Mouse (Mus musculus) intestine, embryonic 15.5 days (tissue): ENCODE measurements around the gene Fchsd2. TPM values are rescaled to one million over a fixed set of nuclear protein-coding genes. Genes with fewer than 3 reads are reported as not detected.

Source experiments
- ATAC-seq: fragments of 200-750 bp; cut with Nextera tagmentation; 2 replicates; pipeline ENCODE4 v1.8.0; 2017; ENCODE audit warnings: moderate TSS enrichment, moderate library complexity
- H3K27ac ChIP-seq: fragments of 300-500 bp; sonication (generic); 2 replicates; pipeline ENCODE4 v1.5.1; 2015; ENCODE audit warnings: mild to moderate bottlenecking, inconsistent platforms
- H3K27me3 ChIP-seq: fragments of 300-500 bp; sonication (generic); replicated peaks from 2 replicates; pipeline ENCODE4 v1.6.1; 2015; ENCODE audit warnings: inconsistent platforms
- H3K36me3 ChIP-seq: fragments of 300-500 bp; sonication (generic); 2 replicates; pipeline ENCODE4 v1.6.1; 2015; ENCODE audit warnings: inconsistent platforms
- H3K4me1 ChIP-seq: fragments of 300-500 bp; sonication (generic); replicated peaks from 2 replicates; pipeline ENCODE4 v1.6.1; 2015; ENCODE audit warnings: inconsistent platforms
- H3K4me2 ChIP-seq: fragments of 300-500 bp; sonication (generic); replicated peaks from 2 replicates; pipeline ENCODE4 v1.6.1; 2015; ENCODE audit warnings: mild to moderate bottlenecking, inconsistent platforms
- H3K4me3 ChIP-seq: fragments of 300-500 bp; sonication (generic); replicated peaks from 2 replicates; pipeline ENCODE4 v1.5.1; 2015; ENCODE audit warnings: inconsistent platforms
- H3K9ac ChIP-seq: fragments of 300-500 bp; sonication (generic); 2 replicates; pipeline ENCODE4 v1.6.1; 2015; ENCODE audit warnings: inconsistent platforms
- H3K9me3 ChIP-seq: fragments of 300-500 bp; sonication (generic); 2 replicates; pipeline ENCODE4 v1.6.1; 2016; ENCODE audit warnings: inconsistent platforms
- WGBS: fragments of 180-500 bp; shearing (Covaris S2); methylation state at CpG from one replicate; pipeline ENCODE4 v1.1.7; 2015; 5-methylcytosine and 5-hydroxymethylcytosine counted together
- polyA plus RNA-seq: library from polyadenylated mRNA; unstranded; fragments of >200 nt; fragmentation: Nextera tagmentation; extraction: Ambion mirVana; gene quantifications from 2 replicates; pipeline ENCODE4 v1.2.1, GENCODE M21; 2015

Fchsd2 gene
- polyA plus RNA-seq, 1 experiment from 2014 or later = 20.3 TPM

DNA sequence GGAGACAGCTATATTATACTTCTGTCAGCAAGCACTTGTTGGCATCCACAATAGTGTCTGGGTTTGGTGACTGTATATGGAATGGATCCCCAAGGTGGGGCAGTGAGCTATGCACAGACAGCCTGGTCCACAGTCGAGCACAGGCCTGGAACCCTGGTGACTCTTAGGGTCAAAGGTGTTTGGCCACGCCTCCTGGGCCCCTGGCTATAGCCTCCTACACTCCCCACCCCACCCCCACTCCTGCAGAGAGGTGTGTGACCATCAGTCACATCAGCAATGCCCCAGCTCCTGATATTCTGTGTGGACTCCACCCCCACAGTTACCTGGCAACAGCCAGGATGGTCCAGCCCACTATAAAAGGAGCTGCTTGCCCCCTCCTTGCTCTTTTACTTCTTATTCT, 73.9 kb downstream of the Fchsd2 start:
- H3K4me1 ChIP-seq = 0 out of 2 replicates have a peak, but pooled peaks cover 9% of the 10 kb centered on the region
- no peaks in the 10 kb centered on the region for H3K9me3 ChIP-seq
- H3K4me3 ChIP-seq = no peak overlapping the region
- 43% methylated on average over 2 of the region's 2 CpGs for WGBS
- peak; percentile 63; the same call in 1 of the 2 replicates for ATAC-seq
- H3K27ac ChIP-seq = no peak overlapping the region
- no peak overlapping the region for H3K9ac ChIP-seq
- H3K36me3 ChIP-seq = no peaks in the 10 kb centered on the region
- no peak overlapping the region for H3K4me2 ChIP-seq
- H3K27me3 ChIP-seq = no peaks in the 10 kb centered on the region

DNA sequence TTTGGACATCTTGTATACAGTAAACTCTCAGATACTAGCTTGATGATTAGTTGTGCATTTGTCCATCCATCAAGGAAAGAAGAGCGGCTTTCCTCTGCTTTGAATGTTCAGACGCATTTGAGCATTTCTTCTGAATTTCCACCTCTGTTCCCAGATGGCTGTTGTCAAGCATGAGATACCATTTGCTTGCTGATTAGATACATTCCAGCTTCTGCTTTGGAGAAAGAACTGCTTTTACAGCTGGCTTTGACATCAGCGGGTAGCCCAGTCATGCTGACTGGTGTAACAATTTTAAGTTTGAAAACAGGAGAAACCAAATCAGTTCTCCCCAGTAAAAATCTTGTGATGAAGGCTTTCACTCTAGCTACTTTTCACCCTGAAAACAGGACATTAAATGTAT, 77.8 kb downstream of the Fchsd2 start:
- 30% methylated on average over 3 of the region's 3 CpGs for WGBS
- Histone ChIP-seq H3K9me3 (no peaks in the 10 kb centered on the region), H3K27ac (no peak overlapping the region), H3K36me3 (no peaks in the 10 kb centered on the region), H3K4me1 (0 out of 2 replicates have a peak, but pooled peaks cover 9% of the 10 kb centered on the region), H3K27me3 (no peaks in the 10 kb centered on the region), H3K4me3 (no peak overlapping the region), H3K9ac (no peak overlapping the region), H3K4me2 (no peak overlapping the region)
- no peak for ATAC-seq

DNA sequence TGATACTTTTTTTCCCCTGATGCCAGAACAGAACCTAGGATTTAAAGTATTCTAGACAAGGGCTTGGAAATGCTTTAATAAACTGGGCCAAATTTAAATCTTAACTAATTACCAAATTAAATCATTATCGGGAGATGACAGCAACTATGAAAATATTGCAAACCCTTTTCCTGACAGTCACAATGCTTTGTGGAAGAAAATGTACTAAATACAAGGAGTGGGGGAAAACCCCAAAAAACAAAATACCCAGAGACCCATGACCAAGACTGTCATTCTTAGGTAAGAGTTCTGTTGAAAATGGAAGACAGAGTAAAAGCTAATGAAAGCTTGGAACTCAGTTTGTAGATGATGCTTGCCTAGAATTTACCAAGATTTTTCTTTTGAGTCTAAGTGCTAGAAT, 78.3 kb downstream of the Fchsd2 start:
- Histone ChIP-seq H3K36me3 (no peaks in the 10 kb centered on the region), H3K4me2 (no peak overlapping the region), H3K4me3 (no peak overlapping the region), H3K4me1 (0 out of 2 replicates have a peak, but pooled peaks cover 9% of the 10 kb centered on the region), H3K9me3 (no peaks in the 10 kb centered on the region), H3K27ac (no peak overlapping the region), H3K9ac (no peak overlapping the region), H3K27me3 (no peaks in the 10 kb centered on the region)
- WGBS = 91% methylated on average over 1 of the region's 1 CpGs
- ATAC-seq = no peak

DNA sequence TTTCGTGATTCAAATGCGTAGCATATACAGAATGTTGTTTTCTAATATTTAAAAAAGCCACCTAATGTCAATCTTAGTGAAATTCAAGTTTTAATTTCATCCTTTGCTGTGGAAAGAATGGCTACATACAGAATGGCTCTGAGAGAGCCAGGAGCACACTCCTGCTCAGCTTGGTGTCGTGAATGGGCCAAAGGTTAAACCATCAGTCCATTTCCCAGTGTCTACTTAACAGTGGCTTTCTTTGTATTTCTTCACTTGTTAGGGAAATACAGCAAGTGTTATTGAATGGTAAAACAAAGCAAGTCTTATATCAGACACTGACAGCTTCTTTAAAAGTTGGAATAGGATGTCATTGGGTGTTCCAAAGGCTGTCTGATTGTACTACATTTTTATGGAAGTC, 80.7 kb downstream of the Fchsd2 start:
- H3K27me3 ChIP-seq = no peaks in the 10 kb centered on the region
- no peak overlapping the region for H3K9ac ChIP-seq
- no peaks in the 10 kb centered on the region; the same call in 1 of the 2 replicates for H3K4me1 ChIP-seq
- no peak overlapping the region for H3K4me3 ChIP-seq
- no peak overlapping the region for H3K4me2 ChIP-seq
- H3K9me3 ChIP-seq = no peaks in the 10 kb centered on the region
- ATAC-seq = no peak
- no peaks in the 10 kb centered on the region for H3K36me3 ChIP-seq
- no peak overlapping the region for H3K27ac ChIP-seq
- 81% methylated on average over 3 of the region's 3 CpGs for WGBS

DNA sequence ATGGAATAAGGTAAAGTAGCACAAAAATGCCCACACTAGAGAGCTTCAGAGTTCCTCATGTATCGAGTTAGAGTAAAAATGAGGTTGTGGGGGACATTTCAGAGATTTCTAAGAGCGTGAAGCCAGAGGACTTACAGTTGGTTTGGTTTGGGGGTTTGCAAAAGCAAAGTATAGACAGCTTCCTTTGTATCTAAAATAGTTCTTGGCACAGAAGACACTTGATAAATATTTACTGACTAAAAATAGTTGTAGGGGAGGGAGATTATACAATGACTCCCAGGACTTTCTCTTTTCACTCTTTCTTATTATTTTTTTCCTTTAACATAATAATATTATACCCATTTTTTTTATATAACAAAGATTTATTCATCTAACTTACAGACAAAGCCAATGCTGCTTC, 86.1 kb downstream of the Fchsd2 start:
- H3K4me3 ChIP-seq = no peak overlapping the region
- no peaks in the 10 kb centered on the region for H3K36me3 ChIP-seq
- WGBS = 62% methylated on average over 2 of the region's 2 CpGs
- H3K27me3 ChIP-seq = no peaks in the 10 kb centered on the region
- ATAC-seq = no peak
- H3K9me3 ChIP-seq = no peaks in the 10 kb centered on the region
- no peak overlapping the region for H3K4me2 ChIP-seq
- no peak overlapping the region for H3K9ac ChIP-seq
- H3K4me1 ChIP-seq = no peaks in the 10 kb centered on the region; the same call in 1 of the 2 replicates
- H3K27ac ChIP-seq = no peak overlapping the region

DNA sequence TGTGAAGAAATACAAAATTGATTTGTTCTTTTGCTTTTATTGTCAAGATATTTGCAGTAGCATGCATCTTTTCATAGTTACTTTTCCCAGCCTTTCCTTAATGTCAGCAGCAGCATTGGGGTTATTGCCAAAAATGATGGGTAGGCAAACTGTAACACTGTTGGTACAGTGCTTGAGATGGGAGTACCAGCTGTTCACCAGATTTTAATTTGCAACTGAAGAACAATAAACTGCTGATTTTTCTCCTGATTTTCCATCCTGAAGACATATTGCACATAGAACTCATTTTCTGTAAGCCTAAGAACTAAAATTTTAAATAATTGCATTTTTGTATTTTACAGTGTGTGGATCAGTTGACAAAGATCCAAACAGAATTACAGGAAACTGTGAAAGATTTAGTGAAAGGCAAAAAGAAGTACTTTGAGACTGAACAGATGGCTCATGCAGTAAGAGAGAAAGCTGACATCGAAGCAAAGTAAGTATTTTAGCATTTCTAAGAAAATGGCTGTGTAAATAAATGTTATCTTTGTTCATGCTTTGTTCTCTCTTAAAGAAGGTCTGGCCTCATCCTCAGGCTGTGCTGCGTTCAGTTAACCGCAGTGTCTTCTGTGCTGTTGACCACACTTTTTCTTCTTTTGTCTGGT, 98.8 kb downstream of the Fchsd2 start:
- no peaks in the 10 kb centered on the region for H3K27me3 ChIP-seq
- 67% methylated on average over 3 of the region's 3 CpGs for WGBS
- H3K4me3 ChIP-seq = no peak overlapping the region
- no peak overlapping the region for H3K4me2 ChIP-seq
- H3K27ac ChIP-seq = no peak overlapping the region
- no peaks in the 10 kb centered on the region for H3K4me1 ChIP-seq
- H3K36me3 ChIP-seq = no peaks in the 10 kb centered on the region
- no peaks in the 10 kb centered on the region for H3K9me3 ChIP-seq
- ATAC-seq = no peak
- no peak overlapping the region for H3K9ac ChIP-seq

DNA sequence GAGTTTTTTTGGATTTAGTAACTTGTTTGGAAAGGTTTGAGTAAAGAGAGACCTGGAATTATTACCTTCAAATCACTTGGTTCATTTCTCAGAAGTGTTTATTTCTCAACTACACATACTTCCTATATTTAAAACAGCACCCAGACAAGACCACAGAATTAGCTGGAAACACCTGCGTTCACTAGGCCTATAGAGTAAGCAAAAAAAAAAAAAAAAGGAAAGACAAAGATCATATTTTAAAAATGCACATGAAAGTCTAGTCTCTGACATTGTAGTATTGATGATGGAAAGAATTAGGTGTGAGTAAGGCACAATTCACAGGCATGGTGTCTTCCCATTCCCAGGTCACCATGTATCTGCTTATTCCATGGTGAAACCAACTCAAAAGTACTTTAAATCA, 118.2 kb downstream of the Fchsd2 start:
- Histone ChIP-seq H3K9ac (no peak overlapping the region), H3K36me3 (0 out of 2 replicates have a peak, but pooled peaks cover 5% of the 10 kb centered on the region), H3K4me1 (no peaks in the 10 kb centered on the region), H3K27ac (no peak overlapping the region), H3K9me3 (no peaks in the 10 kb centered on the region), H3K4me2 (no peak overlapping the region), H3K27me3 (no peaks in the 10 kb centered on the region), H3K4me3 (no peak overlapping the region)
- WGBS = 89% methylated on average over 1 of the region's 1 CpGs
- ATAC-seq = no peak

DNA sequence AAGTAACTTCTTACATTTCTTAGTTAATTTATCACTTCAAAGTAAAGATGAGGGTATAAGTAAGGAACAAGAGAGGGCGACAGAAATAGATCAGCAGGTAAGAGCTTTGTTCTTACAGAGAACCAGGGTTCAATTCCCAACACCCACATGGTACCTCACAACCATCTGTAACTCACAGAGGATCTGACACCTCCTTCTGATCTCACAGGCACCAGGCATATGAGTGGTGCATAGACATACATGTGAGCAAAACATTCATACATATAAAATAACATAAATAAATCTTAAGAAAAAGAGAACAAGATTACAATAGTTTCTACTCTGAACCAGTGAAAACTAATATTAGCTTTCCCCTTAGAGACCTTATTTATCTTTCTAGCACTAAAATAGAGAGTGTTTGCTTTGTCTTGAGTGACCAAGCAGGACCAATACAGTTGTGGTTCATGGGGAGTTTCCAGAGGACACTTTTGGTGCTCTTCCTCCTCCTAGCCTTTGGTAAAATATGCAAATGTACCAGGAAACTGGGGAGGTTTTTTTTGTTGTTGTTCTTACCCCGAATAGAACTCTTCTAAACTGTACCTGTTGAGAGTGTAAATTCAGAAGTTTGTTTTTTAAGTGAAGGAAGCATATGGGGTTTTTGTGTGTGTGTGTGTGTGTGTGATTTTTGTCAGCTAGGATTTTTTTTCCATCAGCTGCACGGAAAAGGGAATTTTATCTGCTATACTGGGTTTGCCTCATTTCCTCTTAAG, 121.0 kb downstream of the Fchsd2 start:
- no peak overlapping the region for H3K27ac ChIP-seq
- WGBS = 64% methylated on average over 3 of the region's 3 CpGs
- H3K9me3 ChIP-seq = no peaks in the 10 kb centered on the region
- no peak overlapping the region for H3K4me3 ChIP-seq
- H3K27me3 ChIP-seq = no peaks in the 10 kb centered on the region
- H3K36me3 ChIP-seq = 0 out of 2 replicates have a peak, but pooled peaks cover 5% of the 10 kb centered on the region
- no peaks in the 10 kb centered on the region for H3K4me1 ChIP-seq
- no peak overlapping the region for H3K4me2 ChIP-seq
- no peak for ATAC-seq
- H3K9ac ChIP-seq = no peak overlapping the region

DNA sequence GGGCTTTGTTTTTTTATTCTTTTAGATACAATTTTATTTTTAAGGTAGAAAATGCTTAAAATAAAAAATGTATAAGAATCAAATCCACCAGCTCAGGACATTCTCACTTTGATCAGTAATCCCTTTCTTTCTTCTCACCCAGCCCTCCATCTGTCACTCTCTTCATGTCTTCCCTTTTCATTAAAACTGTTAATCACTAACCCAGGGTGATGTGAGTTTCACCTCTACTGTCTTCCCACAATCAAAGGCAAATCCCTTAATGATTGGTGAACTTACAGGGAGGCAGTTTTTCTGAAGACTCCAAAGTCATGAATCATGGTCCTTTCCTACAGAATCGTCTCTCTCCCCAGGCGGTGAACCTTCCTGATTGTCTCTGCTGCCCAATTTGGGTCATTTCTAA, 124.1 kb downstream of the Fchsd2 start:
- no peak overlapping the region for H3K27ac ChIP-seq
- WGBS = 71% methylated on average over 2 of the region's 2 CpGs
- no peak for ATAC-seq

DNA sequence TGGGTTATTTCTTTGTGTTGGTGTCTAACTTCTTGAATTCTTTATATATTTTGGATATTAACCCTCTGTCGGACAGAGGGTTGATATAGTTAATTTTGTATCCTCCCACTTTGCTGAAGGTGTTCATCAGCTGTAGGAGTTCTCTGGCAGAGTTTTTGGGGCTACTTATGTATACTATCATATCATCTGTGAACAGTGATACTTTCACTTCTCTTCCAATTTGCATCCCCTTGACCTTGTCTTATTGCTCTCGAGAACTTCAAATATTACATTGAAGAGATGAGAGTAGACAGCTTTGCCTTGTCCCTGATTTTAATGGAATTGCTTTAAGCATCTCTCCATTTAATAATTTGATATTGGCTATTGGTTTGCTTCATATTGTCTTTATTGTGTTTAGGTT, 130.8 kb downstream of the Fchsd2 start:
- Histone ChIP-seq H3K4me3 (no peak overlapping the region), H3K27me3 (no peaks in the 10 kb centered on the region), H3K9ac (no peak overlapping the region), H3K4me1 (no peaks in the 10 kb centered on the region), H3K27ac (no peak overlapping the region), H3K36me3 (no peaks in the 10 kb centered on the region), H3K9me3 (no peaks in the 10 kb centered on the region), H3K4me2 (no peak overlapping the region)
- 93% methylated on average over 2 of the region's 2 CpGs for WGBS
- no peak for ATAC-seq

More for the DNA sequence above, 124.1 kb downstream of the Fchsd2 start:
- no peaks in the 10 kb centered on the region for H3K9me3 ChIP-seq
- H3K27me3 ChIP-seq = no peaks in the 10 kb centered on the region
- H3K4me3 ChIP-seq = no peak overlapping the region
- no peak overlapping the region for H3K9ac ChIP-seq
- no peak overlapping the region for H3K4me2 ChIP-seq
- H3K36me3 ChIP-seq = no peaks in the 10 kb centered on the region
- H3K4me1 ChIP-seq = no peaks in the 10 kb centered on the region

DNA sequence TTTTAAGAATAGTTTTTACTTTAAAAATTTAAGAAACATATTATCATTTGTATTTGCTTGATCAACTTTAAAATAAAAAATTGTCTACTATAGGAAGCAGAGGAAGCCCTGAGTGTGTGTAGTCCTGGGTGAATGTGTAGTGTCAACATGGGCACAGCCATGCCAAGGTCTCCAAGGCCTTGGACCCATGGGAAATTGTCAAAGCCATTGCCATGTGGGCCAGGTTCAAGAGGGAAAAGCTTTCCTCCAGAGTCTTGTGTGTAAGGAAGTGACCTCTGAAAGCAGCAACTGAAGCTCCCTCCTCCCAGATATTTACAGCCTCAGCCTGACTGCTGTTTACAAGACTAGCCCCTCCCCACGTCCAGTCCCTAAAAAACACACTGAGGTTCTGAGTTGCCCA, 136.7 kb downstream of the Fchsd2 start:
- no peak for ATAC-seq
- no peak overlapping the region for H3K9ac ChIP-seq
- no peak overlapping the region for H3K4me2 ChIP-seq
- no peaks in the 10 kb centered on the region for H3K9me3 ChIP-seq
- WGBS = 44% methylated on average over 1 of the region's 1 CpGs
- no peaks in the 10 kb centered on the region for H3K27me3 ChIP-seq
- H3K4me1 ChIP-seq = no peaks in the 10 kb centered on the region
- H3K36me3 ChIP-seq = no peaks in the 10 kb centered on the region
- H3K4me3 ChIP-seq = no peak overlapping the region
- no peak overlapping the region for H3K27ac ChIP-seq

DNA sequence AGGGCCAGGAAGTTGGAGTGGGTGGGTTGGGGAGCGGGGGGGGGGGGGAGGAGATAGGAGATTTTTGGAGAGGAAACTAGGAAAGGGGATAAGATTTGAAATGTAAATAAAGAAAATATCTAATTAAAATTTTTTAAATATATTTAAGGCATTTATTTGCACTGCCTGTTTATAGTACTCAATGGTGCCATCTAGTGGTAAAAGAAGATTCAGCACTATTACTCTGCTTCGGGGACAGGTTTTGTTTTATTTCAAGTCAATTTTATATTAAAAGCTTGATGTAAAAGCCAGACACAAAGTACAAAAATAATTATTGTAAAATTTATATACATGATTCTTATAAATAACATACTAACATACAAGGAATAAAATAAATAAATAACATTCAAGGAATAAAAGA, 138.8 kb downstream of the Fchsd2 start:
- WGBS = 34% methylated on average over 2 of the region's 2 CpGs
- Histone ChIP-seq H3K27me3 (no peaks in the 10 kb centered on the region), H3K4me2 (no peak overlapping the region), H3K9ac (no peak overlapping the region), H3K9me3 (no peaks in the 10 kb centered on the region), H3K36me3 (no peaks in the 10 kb centered on the region), H3K4me3 (no peak overlapping the region), H3K4me1 (no peaks in the 10 kb centered on the region), H3K27ac (no peak overlapping the region)
- ATAC-seq = no peak

DNA sequence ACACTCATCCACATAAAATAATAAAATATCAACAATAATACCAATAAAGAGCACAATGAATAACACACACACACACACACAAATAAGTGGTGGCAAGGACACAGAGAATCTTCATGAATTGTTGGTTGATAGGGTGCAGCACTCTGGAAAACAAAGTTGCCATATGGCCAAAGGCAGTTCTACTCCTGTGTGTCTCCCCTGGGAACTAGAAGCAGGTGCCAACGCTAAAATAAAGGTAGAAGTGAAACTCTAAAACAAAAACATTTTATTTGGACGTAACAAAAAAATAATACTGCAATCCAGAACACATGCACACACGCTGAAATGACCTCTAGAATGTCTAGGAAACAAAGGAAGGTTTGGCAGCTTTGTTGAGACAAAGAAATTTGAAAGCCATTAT, 140.1 kb downstream of the Fchsd2 start:
- H3K27ac ChIP-seq = no peak overlapping the region
- no peaks in the 10 kb centered on the region for H3K27me3 ChIP-seq
- ATAC-seq = no peak
- H3K9ac ChIP-seq = no peak overlapping the region
- 85% methylated on average over 3 of the region's 3 CpGs for WGBS
- H3K9me3 ChIP-seq = no peaks in the 10 kb centered on the region
- H3K4me1 ChIP-seq = no peaks in the 10 kb centered on the region
- no peak overlapping the region for H3K4me3 ChIP-seq
- no peaks in the 10 kb centered on the region for H3K36me3 ChIP-seq
- H3K4me2 ChIP-seq = no peak overlapping the region
